Mouse (Mus musculus) C2C12 (cell line): ENCODE measurements around the gene Rpe65.

Experiments used
- CEBPB ChIP-seq: IDR thresholded peaks from one replicate; pipeline ENCODE4 v1.6.1; 2011; ENCODE audit warnings: low read depth, mild to moderate bottlenecking, control low read depth, moderate library complexity
- CTCF ChIP-seq: IDR thresholded peaks from one replicate; pipeline ENCODE4 v1.5.1; 2011; ENCODE audit not compliant: control insufficient read depth, insufficient read depth, insufficient read length
- FOSL1 ChIP-seq: IDR thresholded peaks from one replicate; pipeline ENCODE4 v1.8.0; 2011; ENCODE audit warnings: mild to moderate bottlenecking, low read length; ENCODE audit not compliant: poor library complexity, insufficient read depth, severe bottlenecking
- MAX ChIP-seq: IDR thresholded peaks from one replicate; pipeline ENCODE4 v1.6.1; 2011; ENCODE audit warnings: mild to moderate bottlenecking, control low read depth
- MYOD1 ChIP-seq: IDR thresholded peaks from one replicate; pipeline ENCODE4 v1.6.1; 2011; ENCODE audit warnings: low read depth; ENCODE audit not compliant: control insufficient read depth, insufficient read length
- MYOG ChIP-seq: IDR thresholded peaks from one replicate; pipeline ENCODE4 v1.6.1; 2011; ENCODE audit not compliant: control insufficient read depth, insufficient read length; ENCODE audit errors: extremely low read depth
- USF1 ChIP-seq: IDR thresholded peaks from one replicate; pipeline ENCODE4 v1.6.1; 2011; ENCODE audit warnings: low read depth, mild to moderate bottlenecking, control low read depth, moderate library complexity

- TF ChIP-seq CTCF, result no peak
- no peak for TF ChIP-seq USF1
- no peak for TF ChIP-seq MYOG
- TF ChIP-seq MAX, result no peak
- TF ChIP-seq CEBPB, result no peak
- TF ChIP-seq MYOD1, result no peak
- TF ChIP-seq FOSL1, result no peak
These were observed 16.0 kb downstream of the Rpe65 start for GRCm38 (mm10) chr3:159614977-159615376.
